Mouse (Mus musculus): Measurements from ENCODE around the gene Cx3cl1. TPM values are rescaled to one million over a fixed set of nuclear protein-coding genes. Genes with fewer than 3 reads are reported as not detected.
A peak's percentile ranks its signal among the peaks of the same experiment; 100 is the strongest.

The Cx3cl1 gene
- polyA plus RNA-seq, 2 experiments from 2014 or later, result not detected

DNA sequence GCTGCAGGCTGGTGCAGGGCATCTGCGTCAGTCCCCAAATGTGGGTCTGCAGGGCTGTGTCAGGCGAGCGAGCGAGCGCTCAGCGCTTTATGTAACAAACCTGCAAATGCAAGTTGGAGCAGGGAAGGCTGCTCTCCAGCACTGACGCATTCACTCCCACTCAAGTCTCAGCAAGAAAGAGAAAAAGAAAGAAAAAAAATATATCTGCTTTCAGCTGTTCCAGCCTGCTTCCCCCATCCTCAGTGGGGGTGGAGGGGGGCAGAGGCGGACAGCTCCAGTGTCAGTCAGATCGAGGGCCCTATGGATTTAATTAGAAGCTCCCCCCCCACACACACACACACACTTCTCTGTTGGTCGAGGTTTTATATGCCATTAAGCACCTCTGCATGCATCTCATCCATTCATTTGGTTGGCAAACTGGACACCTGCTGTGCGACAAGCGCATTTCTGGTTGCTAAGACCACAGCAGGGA, 1.9 kb downstream of the Cx3cl1 start:
- no peak for ATAC-seq

DNA sequence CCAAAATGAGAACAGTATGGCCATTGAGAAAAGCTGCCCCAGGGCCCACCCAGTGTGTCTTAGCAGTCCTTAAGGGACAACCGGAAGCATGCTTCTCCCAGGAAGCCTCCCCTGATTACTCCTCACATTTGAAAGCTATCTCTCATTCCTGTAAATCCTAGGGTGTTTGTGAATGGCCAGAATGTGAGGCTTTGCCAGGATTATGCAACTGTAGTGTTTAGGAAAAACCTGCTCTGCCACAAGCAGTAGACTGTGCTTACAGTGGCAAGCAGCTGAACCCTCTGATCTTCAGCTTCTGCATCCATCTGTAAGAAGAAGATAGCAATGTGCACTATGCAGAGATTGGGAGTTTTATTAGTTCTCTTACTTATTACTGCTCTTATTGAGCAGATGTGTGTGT, 2.8 kb downstream of the Cx3cl1 start:
- no peak for ATAC-seq

DNA sequence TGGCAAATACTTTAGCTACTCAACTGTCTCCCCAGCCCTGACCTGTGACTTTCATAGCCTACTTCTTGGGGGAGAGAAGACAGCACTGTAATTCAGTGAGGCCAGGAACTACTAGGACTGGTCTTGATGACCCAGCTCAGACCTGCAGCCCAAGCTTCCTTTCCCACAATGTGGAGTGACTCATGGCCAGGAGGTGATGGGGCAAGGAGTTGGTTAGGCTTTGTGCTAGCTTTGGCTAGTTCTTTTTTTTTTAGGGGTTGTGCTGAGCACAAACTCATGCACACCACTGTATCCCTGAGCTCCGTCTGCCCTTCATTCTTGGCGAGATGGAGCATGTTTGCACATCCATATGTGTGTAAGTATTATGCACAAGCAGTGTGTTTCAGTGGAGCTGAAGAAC, 4.5 kb downstream of the Cx3cl1 start:
- ATAC-seq, result no peak

DNA sequence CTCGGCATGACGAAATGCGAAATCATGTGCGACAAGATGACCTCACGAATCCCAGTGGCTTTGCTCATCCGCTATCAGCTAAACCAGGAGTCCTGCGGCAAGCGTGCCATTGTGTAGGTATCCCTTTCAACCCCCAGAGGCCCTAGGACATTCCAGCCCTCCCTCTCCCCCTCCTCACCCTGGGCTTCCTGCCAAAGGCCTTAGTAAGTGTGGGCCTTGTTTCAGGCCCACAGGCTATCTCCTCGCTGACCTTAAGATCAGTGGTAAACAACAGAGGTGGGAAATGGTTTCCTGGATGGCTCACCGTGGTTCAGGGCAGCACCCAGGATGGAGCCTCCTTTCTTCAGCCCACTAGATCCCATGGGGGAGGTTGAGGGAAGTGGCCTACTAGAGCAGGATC, 6.2 kb downstream of the Cx3cl1 start:
- no peak for ATAC-seq

DNA sequence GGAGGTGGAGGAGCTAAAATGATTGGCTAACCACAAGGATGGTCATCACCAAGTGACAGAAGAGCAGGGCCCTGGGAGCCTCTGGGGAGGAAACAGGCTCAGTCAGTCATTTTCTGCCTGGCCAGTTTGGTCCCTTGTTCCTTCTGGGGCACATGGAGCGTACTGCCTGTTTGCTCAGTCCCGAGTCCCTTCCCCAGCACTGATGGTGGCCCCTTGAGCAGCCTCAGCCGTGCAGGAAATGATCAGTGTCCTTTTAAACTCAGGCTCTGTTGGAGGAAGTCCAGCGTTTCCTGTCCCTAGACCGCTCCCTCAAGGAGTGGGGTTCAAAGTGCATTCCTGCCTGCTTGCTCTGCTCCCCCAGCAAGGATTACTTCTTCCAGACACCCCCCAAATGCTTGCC, 6.7 kb downstream of the Cx3cl1 start:
- peak; percentile 50 for ATAC-seq

DNA sequence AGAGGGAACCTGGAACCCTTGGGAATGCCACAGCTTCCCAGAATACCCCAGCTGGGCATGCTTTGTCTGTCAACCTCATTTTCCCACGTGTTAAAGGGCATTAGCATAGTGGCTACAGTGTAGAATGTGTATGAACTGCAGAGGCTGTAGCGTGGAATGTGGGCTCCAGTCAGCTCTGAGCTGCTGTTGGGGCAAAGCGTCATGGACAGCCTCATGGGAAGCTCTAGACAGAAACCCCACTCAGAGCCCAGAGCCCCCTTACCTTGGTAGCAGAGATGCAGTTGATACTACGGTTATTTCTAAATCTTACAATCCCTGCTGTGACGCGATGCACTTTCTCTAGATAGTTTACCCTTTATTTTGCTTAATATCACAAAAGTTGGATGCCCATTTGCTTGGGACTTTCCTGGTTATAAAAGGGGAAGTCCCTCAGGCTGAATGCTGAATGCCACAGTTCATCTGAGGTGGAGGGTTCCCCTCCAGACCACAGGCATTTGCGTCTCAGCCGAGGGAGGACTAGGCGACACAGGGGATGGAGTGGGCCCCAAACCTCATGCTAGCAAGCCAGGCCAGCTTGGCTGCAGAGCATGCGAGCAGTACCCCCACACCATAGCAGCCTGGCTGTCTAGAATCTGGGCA, 7.2 kb downstream of the Cx3cl1 start:
- peak; percentile 86 for ATAC-seq

DNA sequence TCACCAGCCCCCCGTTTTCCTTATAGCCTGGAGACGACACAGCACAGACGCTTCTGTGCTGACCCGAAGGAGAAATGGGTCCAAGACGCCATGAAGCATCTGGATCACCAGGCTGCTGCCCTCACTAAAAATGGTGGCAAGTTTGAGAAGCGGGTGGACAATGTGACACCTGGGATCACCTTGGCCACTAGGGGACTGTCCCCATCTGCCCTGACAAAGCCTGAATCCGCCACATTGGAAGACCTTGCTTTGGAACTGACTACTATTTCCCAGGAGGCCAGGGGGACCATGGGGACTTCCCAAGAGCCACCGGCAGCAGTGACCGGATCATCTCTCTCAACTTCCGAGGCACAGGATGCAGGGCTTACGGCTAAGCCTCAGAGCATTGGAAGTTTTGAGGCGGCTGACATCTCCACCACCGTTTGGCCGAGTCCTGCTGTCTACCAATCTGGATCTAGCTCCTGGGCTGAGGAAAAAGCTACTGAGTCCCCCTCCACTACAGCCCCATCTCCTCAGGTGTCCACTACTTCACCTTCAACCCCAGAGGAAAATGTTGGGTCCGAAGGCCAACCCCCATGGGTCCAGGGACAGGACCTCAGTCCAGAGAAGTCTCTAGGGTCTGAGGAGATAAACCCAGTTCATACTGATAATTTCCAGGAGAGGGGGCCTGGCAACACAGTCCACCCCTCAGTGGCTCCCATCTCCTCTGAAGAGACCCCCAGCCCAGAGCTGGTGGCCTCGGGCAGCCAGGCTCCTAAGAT, 7.9 kb downstream of the Cx3cl1 start:
- ATAC-seq, result no peak

DNA sequence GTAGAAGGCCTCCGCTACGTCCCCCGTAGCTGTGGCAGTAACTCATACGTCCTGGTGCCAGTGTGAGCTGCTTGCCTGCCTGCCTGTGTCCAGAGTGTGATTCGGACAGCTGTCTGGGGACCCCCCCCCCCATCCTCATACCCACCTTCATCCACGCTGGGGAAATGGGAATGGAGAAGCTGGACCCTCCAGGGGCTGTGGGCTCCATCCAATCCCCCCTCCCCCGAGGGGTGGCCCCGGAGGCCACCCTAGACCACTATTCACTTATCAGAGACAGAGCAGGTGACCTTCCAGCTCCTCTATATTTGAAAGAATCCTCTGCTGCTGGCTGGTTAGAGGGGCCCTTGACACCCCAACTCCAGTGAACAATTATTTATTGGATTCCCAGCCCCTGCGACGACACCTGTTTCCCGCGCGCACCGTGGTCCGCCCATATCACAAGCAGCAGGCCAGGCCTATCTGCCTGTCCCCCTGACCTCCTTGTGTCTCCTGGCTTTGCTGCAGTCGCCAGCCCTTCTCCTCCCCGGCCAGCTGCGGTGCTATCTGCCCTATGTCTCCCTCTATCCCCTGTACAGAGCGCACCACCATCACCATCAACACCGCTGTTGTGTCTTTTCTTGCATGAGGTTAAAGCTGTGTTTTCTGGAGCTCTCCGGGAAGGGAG, 8.8 kb downstream of the Cx3cl1 start:
- no peak for ATAC-seq

DNA sequence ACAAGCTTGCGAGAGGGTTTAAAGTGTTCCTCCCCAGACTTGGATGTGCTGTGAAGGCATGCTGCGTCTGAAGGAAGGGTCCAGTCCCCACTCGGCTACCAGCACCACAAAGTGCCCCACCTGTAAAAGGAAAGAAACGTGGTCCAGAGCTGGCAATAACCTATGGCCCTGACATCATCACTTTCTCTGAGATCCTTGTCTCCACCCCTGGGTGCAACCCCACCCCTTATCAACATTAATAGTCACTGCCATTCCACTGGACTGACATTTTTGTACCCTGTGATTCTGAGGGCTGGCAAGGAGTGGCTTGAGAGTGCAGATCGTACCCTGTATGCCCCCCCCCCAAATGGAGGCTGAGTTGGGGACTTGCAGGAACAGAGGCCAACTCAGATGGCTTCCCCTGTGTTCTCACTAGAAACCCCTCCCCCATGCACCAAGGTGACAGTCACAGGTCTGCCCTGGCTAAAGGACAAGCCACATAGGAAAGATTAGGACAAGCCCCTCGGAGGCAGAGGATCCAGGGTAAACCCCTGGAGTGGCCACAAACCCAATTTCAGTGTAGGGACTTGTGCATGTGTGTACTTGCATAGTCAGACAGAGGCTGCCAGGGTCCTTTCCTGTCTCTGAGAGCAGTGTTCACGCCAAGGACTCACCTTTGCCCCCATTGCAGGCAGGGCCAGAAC, 9.5 kb downstream of the Cx3cl1 start:
- no peak for ATAC-seq

DNA sequence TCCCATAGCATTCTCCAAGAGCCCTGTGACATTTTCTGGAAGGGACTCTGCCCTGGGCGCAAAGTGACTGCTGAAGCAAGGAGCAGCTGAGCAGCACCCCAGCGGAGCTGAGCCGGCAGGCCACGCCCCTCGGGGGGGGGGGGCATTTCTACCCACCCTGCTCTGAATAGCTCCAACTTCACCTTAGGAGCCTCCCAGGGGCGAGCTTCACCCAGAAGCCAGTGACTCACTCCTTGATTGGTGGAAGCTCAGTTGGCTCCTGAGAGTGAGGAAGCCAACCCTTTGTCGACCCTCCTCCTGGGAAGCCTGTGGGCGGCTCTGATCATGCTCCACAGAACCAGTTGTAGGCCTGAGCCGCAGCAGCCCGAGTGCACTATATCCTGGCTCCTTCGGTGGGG, 10.0 kb downstream of the Cx3cl1 start:
- ATAC-seq, result no peak

DNA sequence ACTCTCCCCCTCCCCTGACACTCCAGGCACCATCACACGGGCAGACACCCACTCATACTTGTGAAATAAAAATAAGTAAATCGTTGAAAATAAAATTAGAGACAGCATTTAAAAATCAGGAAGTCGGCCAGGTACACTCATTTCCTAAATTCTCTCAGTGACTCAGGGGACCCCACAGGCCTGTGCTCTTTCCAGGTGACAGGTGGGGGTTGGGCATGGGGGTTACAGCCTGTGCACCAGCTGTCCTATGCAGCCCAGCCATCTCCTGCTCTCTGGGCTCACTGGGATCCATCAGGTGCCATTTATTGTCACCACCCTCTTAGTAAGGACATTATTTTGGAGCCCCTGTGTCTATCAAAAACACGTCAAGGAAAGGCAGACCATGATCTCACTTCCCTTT, 12.1 kb downstream of the Cx3cl1 start:
- ATAC-seq, result no peak

DNA sequence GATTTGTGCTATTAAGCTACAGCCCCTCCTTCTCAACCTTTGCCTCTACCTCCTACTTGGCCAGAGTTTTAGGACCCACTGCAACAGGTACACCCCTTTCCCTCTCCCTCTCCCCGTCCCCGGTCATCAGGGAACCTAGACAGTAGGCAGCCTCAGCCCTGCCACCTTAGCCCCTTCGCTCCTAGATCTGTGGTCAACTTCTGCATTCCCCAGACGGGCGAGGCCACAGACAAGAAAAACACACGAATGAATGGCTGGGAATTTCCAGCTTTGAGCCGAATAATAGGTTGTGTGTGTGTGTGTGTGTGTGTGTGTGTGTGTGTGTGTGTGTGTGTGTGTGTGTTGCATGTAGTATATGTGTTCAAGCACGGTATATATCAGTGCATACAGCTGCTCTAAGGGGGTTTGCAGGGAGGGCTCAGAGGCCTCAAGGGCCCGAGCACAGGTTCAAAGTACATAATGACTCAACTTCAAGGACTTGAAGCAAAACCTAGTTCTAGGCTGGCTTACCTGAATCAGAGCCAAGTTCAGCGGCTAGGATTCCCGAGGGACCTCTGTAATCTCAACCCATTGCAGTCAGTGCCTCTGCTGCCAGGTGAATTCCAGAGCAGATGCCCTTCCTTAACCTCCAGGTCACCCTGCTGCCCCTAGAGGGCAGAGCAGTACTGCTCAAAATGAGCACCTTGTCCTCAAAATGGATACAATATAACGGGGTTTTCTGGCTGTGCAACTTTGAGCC, 13.6 kb downstream of the Cx3cl1 start:
- peak; percentile 86 for ATAC-seq

DNA sequence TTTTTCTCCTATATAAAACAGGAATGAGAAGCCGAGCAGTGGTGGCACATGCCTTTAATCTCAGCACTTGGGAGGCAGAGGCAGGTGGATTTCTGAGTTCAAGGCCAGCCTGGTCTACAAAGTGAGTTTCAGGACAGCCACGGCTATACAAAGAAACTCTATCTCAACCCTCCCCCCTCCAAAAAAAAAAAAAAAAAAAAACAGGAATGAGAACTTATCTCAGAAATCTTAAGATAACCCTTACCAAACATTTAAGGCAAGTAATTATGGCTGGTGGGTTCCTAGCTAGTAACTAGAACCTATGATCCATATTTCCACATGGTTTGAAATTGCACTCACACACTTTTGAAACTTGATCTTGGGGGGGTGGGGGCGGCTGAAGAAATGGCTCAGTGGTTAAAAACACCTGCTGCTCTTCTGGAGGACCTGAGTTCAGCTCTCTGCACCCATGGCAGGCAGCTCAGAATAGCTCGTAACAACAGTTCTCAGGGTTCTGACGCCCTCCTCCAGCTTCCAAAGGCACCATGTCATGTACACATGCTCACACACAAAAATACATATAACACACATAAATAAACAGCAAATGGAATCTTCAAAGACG, 14.3 kb downstream of the Cx3cl1 start:
- ATAC-seq, result no peak

DNA sequence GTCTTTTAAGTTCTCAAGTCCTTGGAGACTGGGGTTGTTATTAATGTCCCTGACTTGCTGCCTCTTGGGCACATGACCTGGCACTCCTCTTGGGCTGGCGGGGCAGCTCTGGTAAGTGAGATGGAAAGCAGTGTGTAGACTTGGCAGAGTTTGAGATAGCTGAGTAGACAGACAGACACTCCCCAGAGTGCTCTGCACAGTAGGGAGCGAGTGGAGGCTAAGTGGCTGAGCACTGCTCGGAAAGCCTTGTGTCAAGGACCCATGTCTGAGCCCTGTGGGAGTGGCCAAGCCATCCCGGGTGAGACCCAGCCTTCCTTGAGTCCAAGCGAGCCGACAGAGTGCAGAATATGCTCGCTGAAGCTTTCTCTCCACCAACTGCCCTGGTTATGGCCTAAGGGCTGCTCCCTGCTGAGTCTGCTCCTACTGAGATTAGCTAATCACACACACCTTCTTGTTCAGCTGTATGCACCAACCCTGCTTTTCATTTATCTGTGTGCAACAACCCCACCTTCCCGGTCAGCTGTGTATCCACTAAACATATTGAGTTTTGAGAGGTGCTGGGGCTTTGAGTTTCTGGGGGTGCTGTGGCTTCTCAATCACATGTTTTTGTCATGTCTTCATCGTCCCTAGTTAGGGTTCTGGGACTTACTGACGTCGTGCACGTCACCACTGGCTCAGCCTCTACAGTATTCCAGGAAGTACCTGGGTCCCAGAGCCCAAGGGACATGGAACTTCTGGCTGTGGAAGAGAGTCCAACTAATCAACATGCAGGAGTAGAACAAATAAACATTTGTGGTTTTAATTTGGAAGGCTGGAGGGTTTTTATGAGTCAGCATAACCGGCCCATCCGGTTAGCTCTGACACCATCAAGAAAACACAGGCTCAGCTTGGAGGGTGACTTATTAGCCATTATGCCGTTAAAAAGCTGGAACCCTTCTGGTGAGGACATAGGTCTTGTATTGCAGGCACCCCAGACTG, 16.0 kb downstream of the Cx3cl1 start:
- no peak for ATAC-seq

DNA sequence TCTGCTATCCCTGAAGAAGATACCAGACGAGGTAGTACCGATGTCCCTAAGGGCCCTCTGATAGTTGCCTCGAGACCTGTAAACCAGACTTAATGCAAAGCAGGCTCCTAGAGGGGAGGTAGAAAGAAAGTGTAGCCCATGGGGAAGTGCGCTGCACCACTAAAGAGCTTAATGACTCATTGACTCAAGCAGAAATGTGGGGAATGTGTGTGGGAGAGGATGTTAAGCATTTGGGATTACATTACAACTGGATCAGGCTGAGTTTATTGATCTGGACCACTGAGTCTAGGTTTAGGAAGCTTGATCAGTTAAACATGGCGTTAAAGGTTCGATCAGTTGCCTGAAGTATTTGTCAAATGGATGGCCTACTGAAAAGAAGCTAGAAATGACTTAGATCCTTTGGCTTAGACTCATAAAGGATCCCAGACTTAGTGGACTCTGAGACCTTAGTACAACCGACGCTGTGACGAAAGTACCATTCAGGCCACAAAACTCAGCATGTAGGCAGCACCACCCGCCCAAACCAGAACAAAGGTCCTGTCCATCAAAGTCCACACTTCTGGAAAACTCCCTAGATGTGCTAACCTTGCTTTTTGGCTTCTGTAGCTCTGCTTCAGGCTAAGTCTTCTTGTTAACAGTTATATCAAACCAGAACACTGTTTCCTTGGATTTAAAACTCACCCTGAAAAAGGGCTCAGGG, 17.6 kb downstream of the Cx3cl1 start:
- no peak for ATAC-seq

DNA sequence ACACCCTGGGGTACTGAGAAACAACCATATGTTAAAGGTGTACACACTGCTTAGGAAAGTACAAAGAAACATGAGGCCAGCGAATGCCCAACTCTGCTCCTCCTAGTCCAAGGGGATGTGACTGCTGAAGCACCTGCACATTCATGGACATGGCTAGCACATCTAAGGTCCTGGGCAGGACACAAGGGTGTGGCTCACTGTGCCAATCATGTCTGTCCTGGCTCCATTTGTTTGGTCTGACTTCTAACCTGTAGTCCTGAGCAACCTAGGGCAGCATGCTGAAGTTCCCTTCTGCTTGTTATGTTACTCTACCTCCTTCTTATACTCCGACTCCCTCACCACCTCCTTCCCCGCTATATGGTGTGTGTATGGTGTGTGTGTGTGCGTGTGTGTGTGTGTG, 22.6 kb downstream of the Cx3cl1 start:
- ATAC-seq, result no peak

DNA sequence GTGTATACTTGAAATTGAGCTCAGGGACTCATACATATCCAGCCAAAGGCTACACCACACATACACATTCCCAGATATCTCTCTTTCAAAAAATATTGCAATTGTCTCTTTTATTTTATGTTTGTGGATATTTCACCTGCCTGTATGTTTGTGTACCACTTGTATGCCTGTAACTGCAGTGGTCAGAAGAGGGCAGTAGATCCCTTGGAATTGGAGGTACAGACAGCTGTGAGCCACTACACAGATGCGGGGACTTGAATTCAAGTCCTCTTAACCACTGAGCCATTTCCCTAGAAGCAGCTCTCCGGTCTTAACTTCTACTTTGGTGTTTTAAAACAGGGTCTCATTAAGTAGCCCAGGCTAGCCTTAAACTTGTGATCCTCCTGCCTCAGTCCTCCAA, 23.0 kb downstream of the Cx3cl1 start:
- no peak for ATAC-seq

DNA sequence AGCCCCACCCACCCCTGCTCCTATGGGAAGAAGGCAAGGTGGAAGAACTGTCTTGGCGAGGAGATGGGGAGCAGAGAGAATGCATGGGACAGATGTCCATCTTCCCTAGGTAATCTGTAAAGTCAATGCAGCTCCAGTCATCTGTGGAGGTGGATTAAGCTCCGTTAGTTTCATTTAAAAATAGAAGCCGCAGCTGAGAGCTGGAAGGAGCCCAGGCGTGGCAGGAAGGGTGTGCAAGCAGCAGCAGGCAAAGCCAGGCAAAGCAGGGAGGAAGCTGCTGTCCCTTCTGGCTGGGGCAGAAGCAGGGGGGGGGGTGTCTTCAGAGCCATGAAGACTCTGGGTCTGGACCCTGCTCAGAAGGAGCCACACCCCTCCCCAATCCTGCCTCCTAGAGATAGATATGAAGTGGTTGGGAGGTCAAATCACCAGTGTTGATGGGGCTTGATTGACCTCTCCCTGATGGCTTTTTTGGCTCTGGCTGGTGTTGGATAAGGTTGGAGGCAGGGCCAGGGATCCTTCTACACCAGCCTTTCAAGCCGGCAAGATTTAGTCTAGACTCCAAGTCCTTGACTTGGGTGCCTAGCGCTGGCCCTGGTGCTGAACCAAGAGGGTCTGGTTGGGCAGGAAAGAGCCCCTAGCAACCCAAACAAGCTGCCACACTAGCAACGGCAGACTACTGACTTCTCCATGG, 28.6 kb downstream of the Cx3cl1 start:
- no peak for ATAC-seq

DNA sequence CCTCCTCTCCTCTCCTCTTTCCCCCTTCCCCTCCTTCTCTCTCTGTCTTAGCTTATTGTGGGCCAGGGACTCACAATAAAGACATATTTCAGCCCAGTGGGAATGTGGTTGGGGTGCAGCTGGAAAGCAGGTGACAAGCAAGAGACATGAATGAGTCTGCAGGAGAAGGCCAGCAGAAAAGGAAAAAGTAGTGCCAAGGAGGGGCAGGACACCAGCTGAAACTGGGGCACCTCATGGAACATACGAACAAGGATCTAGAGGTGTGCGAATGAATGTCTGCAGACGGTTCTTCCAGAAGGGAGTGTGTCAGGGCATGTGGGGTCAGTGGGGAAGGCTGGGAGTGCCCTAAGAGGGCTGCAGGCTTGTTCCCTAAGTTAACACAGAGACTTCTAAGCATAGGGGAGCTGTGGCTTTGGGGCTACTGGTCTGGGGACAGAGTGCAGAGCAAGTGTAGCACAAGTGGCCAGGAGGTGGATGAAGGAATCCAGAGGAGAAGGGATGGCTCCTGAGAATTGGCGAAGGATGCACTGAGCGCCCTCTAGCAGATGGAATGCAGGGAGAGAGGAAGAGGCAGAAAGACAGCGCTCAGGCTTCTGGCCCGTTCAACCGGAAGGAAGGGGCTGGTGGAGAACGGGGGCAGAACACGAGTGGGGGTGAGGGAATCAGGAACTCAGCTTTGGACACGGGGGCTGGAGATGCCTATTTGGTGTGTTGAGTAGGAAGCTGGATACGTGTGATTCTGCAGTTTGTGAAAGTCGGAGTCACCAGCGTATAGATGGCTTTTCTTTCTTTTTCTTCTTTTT, 29.7 kb downstream of the Cx3cl1 start:
- peak; percentile 43 for ATAC-seq
